In genomic region chr5:144221305-144221704, GRCm38 (mm10) we compare ENCODE assay signal across 10 mouse cellular contexts. TPM values are rescaled to one million over a fixed set of nuclear protein-coding genes. Genes with fewer than 3 reads are reported as not detected.
A peak's percentile ranks its signal among the peaks of the same experiment; 100 is the strongest.
DNase-seq lines count a peak whose midpoint lies in the region; TF ChIP-seq lines count a peak whose summit lies in the region.
"Had no signal": no experiment of that assay in that cellular context is flagged by ENCODE, and none has a peak within 500 bp of the region (broad histone marks: within the 10 kb centered on the region; RNA-seq: fewer than 3 reads in every experiment).

No protein-coding gene starts in this region.

- intact Hi-C loops in left cerebral cortex, postnatal 36 days (cut with DNase I): loop anchor here (5.0 kb wide), 1 partner anchor 36 kb away; no protein-coding TSS in a partner anchor

- no peak for TF ChIP-seq CTCF in cerebellum, adult 2 months (IDR thresholded peaks at IDR 0.05; ENCODE audit: borderline replicate concordance, insufficient read depth, low read depth, low read length)

- peak overlapping the region; percentile 49 for H3K4me3 ChIP-seq in cerebellum, adult 2 months (replicated peaks; ENCODE audit: insufficient read depth, low read depth, low read length)
- H3K4me3 ChIP-seq: stomach, embryonic 15.5 days had no signal

- H3K27ac ChIP-seq in cerebellum, adult 2 months (ENCODE audit: insufficient read depth, low read length): no peak overlapping the region
- H3K27ac ChIP-seq: stomach, embryonic 15.5 days had no signal

- 29% methylated on average over 4 of the region's 4 CpGs for WGBS in cerebellum, adult 2 months

- H3K4me1 ChIP-seq in cerebellum, adult 2 months (ENCODE audit: control insufficient read depth, insufficient read depth, low read length): peaks cover 35% of the 10 kb centered on the region

- peak in 1 of 2 experiments; percentile 45 for DNase-seq in cerebellum, adult 2 months
- DNase-seq in cerebellum, adult 11-12 months: no peak
- peak; percentile 31 to 44 for DNase-seq in spleen, postnatal 36 days (ENCODE audit: low spot score in 2 of 2)
- no peak for DNase-seq in spleen, postnatal 10 days (ENCODE audit: low spot score in 2 of 2)
- DNase-seq in lung, postnatal 10 days: peak; percentile 68
- peak; percentile 61 for DNase-seq in thymus, postnatal 25 days
- no peak for DNase-seq in left cerebral cortex, postnatal 36 days (ENCODE audit: low spot score in 2 of 2)
- no peak for DNase-seq in left cerebral cortex, adult 11 months (ENCODE audit: low spot score)
- DNase-seq: cerebellum, postnatal 10 days had no signal

- no peak for TF ChIP-seq POLR2A in cerebellum, adult 2 months (IDR thresholded peaks at IDR 0.05; ENCODE audit: borderline replicate concordance, insufficient read depth, low read length)

- no peaks in the 10 kb centered on the region for H3K27me3 ChIP-seq in cerebellum, adult 2 months (ENCODE audit: control insufficient read depth, insufficient read depth, low read length)
- H3K27me3 ChIP-seq: stomach, embryonic 15.5 days had no signal

RNA-seq across cellular contexts. Expression of gene Tecpr1, which starts 2.1 kb away (rescaled TPM):
- polyA plus RNA-seq in cerebellum, adult 2 months (2012; rRNA removed): 164 and 182 TPM in 2 replicates
- total RNA-seq in left cerebral cortex, postnatal 36 days (2021): 10 to 100 TPM; 86.2 to 93.0 TPM

RNA-seq across cellular contexts. Expression of gene Bri3, which starts 22.9 kb away (rescaled TPM):
- 70.5 and 72.5 TPM in 2 replicates for polyA plus RNA-seq in cerebellum, adult 2 months (2012; rRNA removed)
- 10 to 100 TPM; 68.4 to 79.1 TPM for total RNA-seq in left cerebral cortex, postnatal 36 days (2021)

RNA-seq across cellular contexts. Expression of gene Bhlha15, which starts 31.2 kb away (rescaled TPM):
- 0.14 and 0.15 TPM in 2 replicates for polyA plus RNA-seq in cerebellum, adult 2 months (2012; rRNA removed)
- under 1 TPM; 0.22 to 0.43 TPM for total RNA-seq in left cerebral cortex, postnatal 36 days (2021)

Comparison
In these comparisons a context has a peak if more than half of its experiments do, and no peak if none do; other contexts are left out.
1. DNase-seq: peak in spleen, postnatal 36 days (2 of 2), lung, postnatal 10 days (single experiment) and thymus, postnatal 25 days (single experiment); none in cerebellum, adult 11-12 months (single experiment), spleen, postnatal 10 days (0 of 2), left cerebral cortex, postnatal 36 days (0 of 2) and left cerebral cortex, adult 11 months (single experiment).